Mouse (Mus musculus) MEL (cell line): ENCODE results near the gene 4930415O20Rik. TPM values are rescaled to one million over a fixed set of nuclear protein-coding genes. Genes with fewer than 3 reads are reported as not detected.
A peak's percentile ranks its signal among the peaks of the same experiment; 100 is the strongest.

Source experiments
- DNase-seq: peaks from one replicate; pipeline ENCODE4 v3.0.0; 2011; ENCODE audit warnings: low read depth, low spot score
- H3K27ac ChIP-seq: 2 replicates; pipeline ENCODE4 v1.5.1; 2012; ENCODE audit warnings: low read depth, mild to moderate bottlenecking, control low read depth, low read length, moderate library complexity; ENCODE audit not compliant: control insufficient read depth
- H3K27me3 ChIP-seq, 2 experiments: fragments of 150-350 bp in 1 of 2; sonication (generic) in 1 of 2; 2 replicates each; pipeline ENCODE4 v1.6.1; 2012; ENCODE audit warnings: low read length in 2 of 2, mild to moderate bottlenecking in 2 of 2, improper control_type of control experiment in 1 of 2, moderate library complexity in 1 of 2; ENCODE audit not compliant: insufficient read depth in 2 of 2, control insufficient read depth in 1 of 2
- H3K36me3 ChIP-seq, 2 experiments: 2 replicates each; pipeline ENCODE4 v1.6.1; 2012 to 2014; ENCODE audit warnings: low read length in 2 of 2, improper control_type of control experiment in 1 of 2, inconsistent platforms in 1 of 2, mild to moderate bottlenecking in 1 of 2; ENCODE audit not compliant: insufficient read depth in 2 of 2, control insufficient read depth in 1 of 2
- H3K4me1 ChIP-seq, 2 experiments: fragments of 150-350 bp in 1 of 2; sonication (generic) in 1 of 2; 2 replicates each; pipeline ENCODE4 v1.6.1; 2012; ENCODE audit warnings: low read length in 2 of 2, improper control_type of control experiment in 1 of 2, mild to moderate bottlenecking in 1 of 2; ENCODE audit not compliant: insufficient read depth in 2 of 2, control insufficient read depth in 1 of 2
- H3K4me3 ChIP-seq, 2 experiments: fragments of 150-350 bp in 1 of 2; sonication (generic) in 1 of 2; 2 replicates each; pipeline ENCODE4 v1.5.1; 2012; ENCODE audit warnings: low read depth in 2 of 2, low read length in 2 of 2, mild to moderate bottlenecking in 2 of 2, moderate library complexity in 2 of 2, control low read depth in 1 of 2, improper control_type of control experiment in 1 of 2; ENCODE audit not compliant: control insufficient read depth in 1 of 2, insufficient read depth in 1 of 2
- H3K79me2 ChIP-seq: 2 replicates; pipeline ENCODE4 v1.6.1; 2012; ENCODE audit warnings: mild to moderate bottlenecking, low read length, moderate library complexity; ENCODE audit not compliant: control insufficient read depth, poor library complexity, insufficient read depth
- H3K9ac ChIP-seq: 2 replicates; pipeline ENCODE4 v1.6.1; 2012; ENCODE audit warnings: low read depth, mild to moderate bottlenecking, control low read depth, low read length, moderate library complexity; ENCODE audit not compliant: control insufficient read depth, poor library complexity, severe bottlenecking
- H3K9me3 ChIP-seq: fragments of 150-350 bp; sonication (generic); replicated peaks from 2 replicates; pipeline ENCODE4 v1.6.1; 2012; ENCODE audit warnings: mild to moderate bottlenecking, low read length, improper control_type of control experiment, moderate library complexity; ENCODE audit not compliant: insufficient read depth
- BHLHE40 ChIP-seq: IDR thresholded peaks from 2 replicates; pipeline ENCODE4 v1.6.1; 2012; ENCODE audit warnings: low read depth, mild to moderate bottlenecking, inconsistent platforms, low read length, improper control_type of control experiment, borderline replicate concordance
- CHD1 ChIP-seq: IDR thresholded peaks from 2 replicates; pipeline ENCODE4 v1.6.1; 2012; ENCODE audit warnings: low read depth, mild to moderate bottlenecking, inconsistent platforms, low read length, improper control_type of control experiment
- CHD2 ChIP-seq: IDR thresholded peaks from 2 replicates; pipeline ENCODE4 v1.6.1; 2011; ENCODE audit warnings: low read length, improper control_type of control experiment
- CTCF ChIP-seq, 3 experiments: IDR thresholded peaks in 2 of 3; conservative IDR thresholded peaks in 1 of 3; 2 replicates each; pipeline ENCODE4 v1.5.1; 2011 to 2012; ENCODE audit warnings: low read length in 3 of 3, low read depth in 2 of 3, mild to moderate bottlenecking in 2 of 3, improper control_type of control experiment in 1 of 3, inconsistent platforms in 1 of 3, mixed read lengths in 1 of 3, moderate library complexity in 1 of 3; ENCODE audit not compliant: control insufficient read depth in 1 of 3, insufficient read depth in 1 of 3, poor library complexity in 1 of 3, severe bottlenecking in 1 of 3
- E2F4 ChIP-seq: IDR thresholded peaks from 2 replicates; pipeline ENCODE4 v1.6.1; 2011; ENCODE audit warnings: low read depth, low read length, improper control_type of control experiment, borderline replicate concordance
- ELF1 ChIP-seq: IDR thresholded peaks from 2 replicates; pipeline ENCODE4 v1.6.1; 2014; ENCODE audit warnings: low read depth, mild to moderate bottlenecking, inconsistent platforms, low read length, improper control_type of control experiment, moderate library complexity
- EP300 ChIP-seq, 2 experiments: IDR thresholded peaks; 2 replicates each; pipeline ENCODE4 v1.6.1; 2011; ENCODE audit warnings: improper control_type of control experiment in 2 of 2, low read length in 2 of 2, low read depth in 1 of 2, mild to moderate bottlenecking in 1 of 2
- ETS1 ChIP-seq: IDR thresholded peaks from 2 replicates; pipeline ENCODE4 v1.6.1; 2012; ENCODE audit warnings: low read depth, mild to moderate bottlenecking, inconsistent platforms, low read length, improper control_type of control experiment, moderate library complexity
- GABPA ChIP-seq: IDR thresholded peaks from 2 replicates; pipeline ENCODE4 v1.6.1; 2012; ENCODE audit warnings: low read depth, mild to moderate bottlenecking, inconsistent platforms, low read length, improper control_type of control experiment, moderate library complexity
- GATA1 ChIP-seq: IDR thresholded peaks from 2 replicates; pipeline ENCODE4 v1.6.1; 2011; ENCODE audit warnings: low read depth, low read length, improper control_type of control experiment
- HCFC1 ChIP-seq: IDR thresholded peaks from 2 replicates; pipeline ENCODE4 v1.6.1; 2012; ENCODE audit warnings: low read depth, mild to moderate bottlenecking, inconsistent platforms, low read length, improper control_type of control experiment, moderate library complexity
- JUND ChIP-seq: IDR thresholded peaks from 2 replicates; pipeline ENCODE4 v1.6.1; 2011; ENCODE audit warnings: low read depth, mild to moderate bottlenecking, improper control_type of control experiment, low read length
- KAT2A ChIP-seq: conservative IDR thresholded peaks from 2 replicates; pipeline ENCODE4 v1.6.1; 2012; ENCODE audit warnings: low read depth, low read length, improper control_type of control experiment, inconsistent platforms
- MAFK ChIP-seq: IDR thresholded peaks from 2 replicates; pipeline ENCODE4 v1.6.1; 2011; ENCODE audit warnings: low read depth, mild to moderate bottlenecking, low read length, improper control_type of control experiment, borderline replicate concordance
- MAX ChIP-seq: IDR thresholded peaks from 2 replicates; pipeline ENCODE4 v1.6.1; 2011; ENCODE audit warnings: low read length, improper control_type of control experiment
- MAZ ChIP-seq: IDR thresholded peaks from 2 replicates; pipeline ENCODE4 v1.6.1; 2012; ENCODE audit warnings: low read depth, mild to moderate bottlenecking, inconsistent platforms, low read length, improper control_type of control experiment
- MEF2A ChIP-seq: IDR thresholded peaks from 2 replicates; pipeline ENCODE4 v1.6.1; 2014; ENCODE audit warnings: low read depth, mild to moderate bottlenecking, inconsistent platforms, low read length, improper control_type of control experiment; ENCODE audit not compliant: poor library complexity, insufficient replicate concordance, severe bottlenecking; ENCODE audit errors: extremely low read depth
- MYB ChIP-seq: IDR thresholded peaks from 2 replicates; pipeline ENCODE4 v1.6.1; 2011; ENCODE audit warnings: mild to moderate bottlenecking, low read depth, low read length, improper control_type of control experiment
- MYC ChIP-seq: IDR thresholded peaks from 2 replicates; pipeline ENCODE4 v1.6.1; 2011; ENCODE audit warnings: low read depth, mild to moderate bottlenecking, low read length, improper control_type of control experiment, moderate library complexity
- NELFE ChIP-seq: IDR thresholded peaks from 2 replicates; pipeline ENCODE4 v1.6.1; 2011; ENCODE audit warnings: low read depth, low read length, improper control_type of control experiment
- NRF1 ChIP-seq: IDR thresholded peaks from 2 replicates; pipeline ENCODE4 v1.6.1; 2014; ENCODE audit warnings: low read depth, mild to moderate bottlenecking, inconsistent platforms, low read length, improper control_type of control experiment, moderate library complexity; ENCODE audit not compliant: poor library complexity, insufficient read depth, severe bottlenecking
- POLR2A ChIP-seq, 2 experiments: IDR thresholded peaks; 2 replicates each; pipeline ENCODE4 v1.6.1; 2011 to 2012; ENCODE audit warnings: low read length in 2 of 2, mild to moderate bottlenecking in 2 of 2, control low read depth in 1 of 2, improper control_type of control experiment in 1 of 2, low read depth in 1 of 2, moderate library complexity in 1 of 2; ENCODE audit not compliant: control insufficient read depth in 1 of 2, insufficient read depth in 1 of 2, poor library complexity in 1 of 2
- POLR2AphosphoS2 ChIP-seq: IDR thresholded peaks from 2 replicates; pipeline ENCODE4 v1.6.1; 2011; ENCODE audit warnings: low read length, improper control_type of control experiment
- POLR2AphosphoS5 ChIP-seq: IDR thresholded peaks from 2 replicates; pipeline ENCODE4 v1.6.1; 2012; ENCODE audit warnings: low read depth, borderline replicate concordance, mild to moderate bottlenecking, inconsistent platforms, low read length, moderate library complexity, mixed read lengths
- RAD21 ChIP-seq: IDR thresholded peaks from 2 replicates; pipeline ENCODE4 v1.6.1; 2011; ENCODE audit warnings: mild to moderate bottlenecking, low read depth, low read length, improper control_type of control experiment
- RCOR1 ChIP-seq: IDR thresholded peaks from 2 replicates; pipeline ENCODE4 v1.6.1; 2012; ENCODE audit warnings: low read depth, mild to moderate bottlenecking, inconsistent platforms, low read length, improper control_type of control experiment
- SIN3A ChIP-seq: IDR thresholded peaks from 2 replicates; pipeline ENCODE4 v1.6.1; 2012; ENCODE audit warnings: low read length, improper control_type of control experiment, inconsistent platforms
- TAL1 ChIP-seq: IDR thresholded peaks from 2 replicates; pipeline ENCODE4 v1.6.1; 2012; ENCODE audit warnings: mild to moderate bottlenecking, inconsistent platforms, low read length, moderate library complexity, mixed read lengths
- TBP ChIP-seq: IDR thresholded peaks from 2 replicates; pipeline ENCODE4 v1.8.0; 2011; ENCODE audit warnings: low read depth, low read length, improper control_type of control experiment
- TCF12 ChIP-seq: IDR thresholded peaks from 2 replicates; pipeline ENCODE4 v1.6.1; 2014; ENCODE audit warnings: low read depth, mild to moderate bottlenecking, inconsistent platforms, low read length, improper control_type of control experiment, moderate library complexity
- UBTF ChIP-seq: IDR thresholded peaks from 2 replicates; pipeline ENCODE4 v1.6.1; 2012; ENCODE audit warnings: low read depth, mild to moderate bottlenecking, inconsistent platforms, low read length, improper control_type of control experiment, moderate library complexity, borderline replicate concordance; ENCODE audit not compliant: insufficient read depth
- USF1 ChIP-seq: IDR thresholded peaks from 2 replicates; pipeline ENCODE4 v1.6.1; 2014; ENCODE audit warnings: low read depth, mild to moderate bottlenecking, inconsistent platforms, low read length, improper control_type of control experiment, moderate library complexity
- USF2 ChIP-seq, 2 experiments: IDR thresholded peaks; 2 replicates each; pipeline ENCODE4 v1.6.1; 2011 to 2012; ENCODE audit warnings: improper control_type of control experiment in 2 of 2, low read length in 2 of 2, borderline replicate concordance in 1 of 2, inconsistent platforms in 1 of 2, low read depth in 1 of 2, mild to moderate bottlenecking in 1 of 2; ENCODE audit not compliant: insufficient read depth in 1 of 2
- ZC3H11A ChIP-seq: IDR thresholded peaks from 2 replicates; pipeline ENCODE4 v1.6.1; 2012; ENCODE audit warnings: low read depth, mild to moderate bottlenecking, inconsistent platforms, low read length, improper control_type of control experiment
- ZKSCAN1 ChIP-seq: IDR thresholded peaks from 2 replicates; pipeline ENCODE4 v1.6.1; 2012; ENCODE audit warnings: low read depth, mild to moderate bottlenecking, inconsistent platforms, low read length, improper control_type of control experiment, moderate library complexity
- ZMIZ1 ChIP-seq: IDR thresholded peaks from 2 replicates; pipeline ENCODE4 v1.6.1; 2012; ENCODE audit warnings: low read depth, mild to moderate bottlenecking, inconsistent platforms, low read length, improper control_type of control experiment, moderate library complexity
- ZNF384 ChIP-seq: IDR thresholded peaks from 2 replicates; pipeline ENCODE4 v1.6.1; 2012; ENCODE audit warnings: low read depth, mild to moderate bottlenecking, inconsistent platforms, low read length, improper control_type of control experiment
- polyA plus RNA-seq, 2 experiments: library from polyadenylated mRNA; stranded (reverse) in 1 of 2; unstranded in 1 of 2; fragments of >175 nt in 1 of 2; fragments of >200 nt in 1 of 2; gene quantifications; 2 replicates each; pipeline versions ENCODE4 v1.2.1 to v1.2.4; 2012; ENCODE audit warnings: low replicate concordance in 2 of 2, low read depth in 1 of 2; ENCODE audit not compliant: insufficient read length in 2 of 2, insufficient read depth in 1 of 2, missing spikeins in 1 of 2
- total RNA-seq: library from RNA; depleted of rRNA; stranded (reverse); fragments of 300-350 nt; gene quantifications from 2 replicates; pipeline ENCODE4 v1.2.3, GENCODE M21; 2012

The 4930415O20Rik gene
- total and polyA plus RNA-seq, 3 experiments, result 0.31 to 0.50 TPM; not detected in 1

GRCm38 (mm10) chr15:98532281-98532680 lies 38.5 kb upstream of the 4930415O20Rik start:
- Histone ChIP-seq H3K27me3 (no peaks in the 10 kb centered on the region), H3K9ac (peak overlapping the region; percentile 83), H3K27ac (peak overlapping the region; percentile 12), H3K79me2 (peaks cover 50% of the 10 kb centered on the region), H3K4me1 (peaks cover 3 to 15% of the 10 kb centered on the region in 2 experiments; a peak in 3 of 4 replicates), H3K36me3 (peaks cover 34 to 41% of the 10 kb centered on the region in 2 experiments), H3K4me3 (peak overlapping the region; percentile 79 to 85), H3K9me3 (no peaks in the 10 kb centered on the region)
- DNase-seq, result peak; percentile 84
- no peak for TF ChIP-seq MEF2A
- no peak; the same call in 1 of the 2 replicates for TF ChIP-seq HCFC1
- no peak for TF ChIP-seq USF2 (IDR thresholded peaks at IDR 0.05; ENCODE audit: borderline replicate concordance in 1 of 2, insufficient read depth in 1 of 2, low read depth in 1 of 2, low read length in 2 of 2)
- TF ChIP-seq MAX, result peak; percentile 96
- no peak for TF ChIP-seq CTCF (IDR thresholded peaks at IDR 0.05 in 2 of 3, conservative IDR thresholded peaks at IDR 0.05 in 1 of 3; ENCODE audit: control insufficient read depth in 1 of 3, insufficient read depth in 1 of 3, low read depth in 2 of 3, low read length in 3 of 3, poor library complexity in 1 of 3, severe bottlenecking in 1 of 3)
- TF ChIP-seq NELFE, result 0 out of 2 replicates have a peak, but pooled peaks have one; percentile 13
- peak; percentile 70 for TF ChIP-seq USF1
- TF ChIP-seq JUND, result no peak
- TF ChIP-seq GATA1, result no peak
- TF ChIP-seq BHLHE40, result peak; percentile 78; the same call in 1 of the 2 replicates
- TF ChIP-seq MAZ, result peak; percentile 36; the same call in 1 of the 2 replicates
- 0 out of 2 replicates have a peak, but pooled peaks have one; percentile 19 for TF ChIP-seq E2F4
- TF ChIP-seq EP300 (IDR thresholded peaks at IDR 0.05; ENCODE audit: low read depth in 1 of 2, low read length in 2 of 2), result peak; percentile 35 to 45; a peak in 1 of 4 replicates
- TF ChIP-seq GABPA, result peak; percentile 73
- no peak for TF ChIP-seq POLR2AphosphoS5
- no peak; the same call in none of the 2 replicates for TF ChIP-seq POLR2AphosphoS2
- TF ChIP-seq CHD1, result no peak
- no peak for TF ChIP-seq NRF1
- no peak for TF ChIP-seq TAL1
- TF ChIP-seq TBP, result no peak
- TF ChIP-seq TCF12, result no peak
- peak; percentile 92 for TF ChIP-seq SIN3A
- no peak for TF ChIP-seq RAD21
- 0 out of 2 replicates have a peak, but pooled peaks have one; percentile 34 for TF ChIP-seq ZNF384
- no peak for TF ChIP-seq ELF1
- no peak for TF ChIP-seq RCOR1
- TF ChIP-seq CHD2, result no peak
- peak; percentile 71 for TF ChIP-seq ZKSCAN1
- TF ChIP-seq POLR2A (IDR thresholded peaks at IDR 0.05; ENCODE audit: control insufficient read depth in 1 of 2, insufficient read depth in 1 of 2, low read depth in 1 of 2, low read length in 2 of 2, poor library complexity in 1 of 2), result no peak
- peak; percentile 73; the same call in 1 of the 2 replicates for TF ChIP-seq MAFK
- no peak for TF ChIP-seq ZMIZ1
- no peak for TF ChIP-seq ZC3H11A
- no peak for TF ChIP-seq MYB
- TF ChIP-seq KAT2A, result no peak
- TF ChIP-seq UBTF, result no peak
- 0 out of 2 replicates have a peak, but pooled peaks have one; percentile 47 for TF ChIP-seq ETS1
- peak; percentile 98 for TF ChIP-seq MYC
